Mouse (Mus musculus): ENCODE data around the gene Adamts9. TPM values are rescaled to one million over a fixed set of nuclear protein-coding genes. Genes with fewer than 3 reads are reported as not detected.

Adamts9 gene
- polyA plus RNA-seq, 1 experiment from 2014 or later: 9.3 TPM

DNA sequence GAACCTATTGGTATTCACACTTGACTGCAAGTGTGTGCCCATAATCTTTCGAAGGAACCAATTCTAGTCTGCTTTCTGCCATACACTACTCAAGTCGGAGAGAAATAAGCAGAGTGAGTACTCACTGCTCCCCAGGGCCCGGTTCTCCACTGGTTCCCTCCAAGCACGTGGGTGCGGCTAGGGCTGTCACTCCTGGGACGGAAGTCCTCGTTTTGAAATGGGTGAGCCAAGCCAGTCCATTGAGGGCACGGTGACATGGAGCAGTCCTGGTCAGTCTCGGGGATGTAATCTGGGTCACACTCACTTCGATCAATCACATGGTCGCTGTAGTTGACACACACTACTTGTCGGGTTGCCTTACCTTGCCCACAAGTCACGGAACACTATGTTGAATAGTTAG is 85.5 kb downstream of the Adamts9 start:
- H3K4me2 ChIP-seq (replicated peaks): no peak overlapping the region
- H3K4me3 ChIP-seq: no peak overlapping the region
- H3K36me3 ChIP-seq: 0 out of 2 replicates have a peak, but pooled peaks cover 12% of the 10 kb centered on the region
- H3K27me3 ChIP-seq: no peaks in the 10 kb centered on the region
- no peaks in the 10 kb centered on the region for H3K9me3 ChIP-seq
- ATAC-seq (ENCODE audit: insufficient number of reproducible peaks, insufficient read depth, low FRiP score, low TSS enrichment): 0 out of 2 replicates have a peak, but pooled peaks have one; percentile 41
- 92% methylated on average over 13 of the region's 13 CpGs for WGBS
- H3K27ac ChIP-seq: no peak overlapping the region
- no peak overlapping the region for H3K9ac ChIP-seq
- H3K4me1 ChIP-seq: peaks cover 4% of the 10 kb centered on the region; the same call in 1 of the 2 replicates

- Histone ChIP-seq H3K9ac (no peak overlapping the region), H3K9me3 (no peaks in the 10 kb centered on the region), H3K27me3 (no peaks in the 10 kb centered on the region), H3K36me3 (0 out of 2 replicates have a peak, but pooled peaks cover 6% of the 10 kb centered on the region), H3K4me1 (peaks cover 10% of the 10 kb centered on the region; the same call in 1 of the 2 replicates), H3K27ac (no peak overlapping the region), H3K4me2 (replicated peaks) (no peak overlapping the region), H3K4me3 (no peak overlapping the region)
- 80% methylated on average over 4 of the region's 4 CpGs for WGBS
- ATAC-seq (ENCODE audit: insufficient number of reproducible peaks, insufficient read depth, low FRiP score, low TSS enrichment): no peak
These were observed 88.4 kb downstream of the Adamts9 start for GRCm38 (mm10) chr6:92854873-92855272.

DNA sequence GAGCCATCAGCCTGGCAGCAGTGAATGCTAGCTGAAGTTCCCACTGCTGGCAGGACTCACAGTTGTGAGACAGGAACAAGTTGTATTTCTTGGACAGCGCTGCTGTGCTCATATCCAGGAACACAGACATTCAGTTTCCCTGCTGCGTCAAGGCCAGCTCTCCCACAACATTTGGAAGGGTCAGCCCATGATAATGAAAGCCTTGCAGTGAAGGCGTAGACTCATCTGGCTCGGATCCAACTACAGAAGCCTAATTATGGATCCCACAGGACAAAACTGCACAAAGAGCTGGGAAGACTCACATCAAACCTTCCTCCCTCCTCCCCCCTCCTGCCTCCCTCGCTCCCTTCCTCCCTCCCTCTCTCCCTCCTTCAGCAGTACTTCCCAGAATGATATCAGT is 93.0 kb downstream of the Adamts9 start:
- Histone ChIP-seq H3K27ac (no peak overlapping the region), H3K27me3 (no peaks in the 10 kb centered on the region), H3K36me3 (0 out of 2 replicates have a peak, but pooled peaks cover 7% of the 10 kb centered on the region), H3K9me3 (no peaks in the 10 kb centered on the region), H3K9ac (no peak overlapping the region), H3K4me3 (no peak overlapping the region), H3K4me1 (peaks cover 6% of the 10 kb centered on the region; the same call in 1 of the 2 replicates), H3K4me2 (replicated peaks) (no peak overlapping the region)
- ATAC-seq (ENCODE audit: insufficient number of reproducible peaks, insufficient read depth, low FRiP score, low TSS enrichment): peak; percentile 47; the same call in 1 of the 2 replicates
- WGBS: 48% methylated on average over 5 of the region's 5 CpGs

DNA sequence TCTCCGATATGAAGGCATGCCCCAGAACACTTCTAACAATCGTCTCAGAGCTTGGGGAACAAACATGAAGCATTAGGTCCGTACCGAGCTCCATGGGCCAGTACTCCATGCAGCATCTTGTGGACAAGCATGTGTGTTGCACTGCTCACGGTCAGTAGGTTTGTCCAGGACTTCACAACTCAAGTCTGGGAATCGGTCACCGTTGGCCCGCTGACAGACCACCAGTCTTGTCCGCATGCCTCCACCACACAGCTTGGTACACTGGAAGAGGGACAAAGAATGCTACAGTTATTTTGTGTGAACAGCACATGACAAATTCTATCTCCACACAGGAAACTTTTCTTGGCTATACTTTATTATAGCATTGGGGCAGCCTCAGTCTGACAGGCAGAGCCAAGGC is 94.1 kb downstream of the Adamts9 start:
- ATAC-seq (ENCODE audit: insufficient number of reproducible peaks, insufficient read depth, low FRiP score, low TSS enrichment): no peak
- no peaks in the 10 kb centered on the region for H3K27me3 ChIP-seq
- H3K4me3 ChIP-seq: no peak overlapping the region
- H3K4me1 ChIP-seq: peaks cover 6% of the 10 kb centered on the region; the same call in 1 of the 2 replicates
- no peak overlapping the region for H3K4me2 ChIP-seq (replicated peaks)
- no peaks in the 10 kb centered on the region for H3K9me3 ChIP-seq
- no peak overlapping the region for H3K9ac ChIP-seq
- 96% methylated on average over 9 of the region's 9 CpGs for WGBS
- no peak overlapping the region for H3K27ac ChIP-seq
- 0 out of 2 replicates have a peak, but pooled peaks cover 7% of the 10 kb centered on the region for H3K36me3 ChIP-seq

DNA sequence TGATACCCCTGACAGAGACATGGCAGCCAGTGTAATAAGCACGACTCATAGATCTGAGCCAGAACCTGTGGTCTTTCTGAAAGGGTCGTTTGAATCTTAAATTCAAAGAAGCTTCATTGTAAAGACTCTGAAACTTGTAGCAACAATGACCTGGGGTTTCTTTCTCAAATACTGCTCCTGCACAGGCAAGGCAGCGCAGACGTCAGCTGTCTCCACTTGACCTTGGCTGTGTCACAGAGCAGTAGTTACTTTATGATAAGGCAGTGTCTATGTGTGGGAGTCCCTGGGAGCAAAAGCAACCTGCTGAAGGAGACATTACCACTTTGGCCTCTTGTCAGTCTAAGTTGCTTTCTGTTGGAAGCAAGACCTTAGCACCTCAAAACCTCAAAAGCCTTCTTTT is 96.7 kb downstream of the Adamts9 start:
- Histone ChIP-seq H3K4me3 (no peak overlapping the region), H3K36me3 (0 out of 2 replicates have a peak, but pooled peaks cover 7% of the 10 kb centered on the region), H3K4me2 (replicated peaks) (no peak overlapping the region), H3K9me3 (no peaks in the 10 kb centered on the region), H3K27ac (no peak overlapping the region), H3K9ac (no peak overlapping the region), H3K27me3 (no peaks in the 10 kb centered on the region), H3K4me1 (peaks cover 13% of the 10 kb centered on the region; the same call in 1 of the 2 replicates)
- 70% methylated on average over 4 of the region's 4 CpGs for WGBS
- ATAC-seq (ENCODE audit: insufficient number of reproducible peaks, insufficient read depth, low FRiP score, low TSS enrichment): no peak

- Histone ChIP-seq H3K27me3 (no peaks in the 10 kb centered on the region), H3K4me3 (no peak overlapping the region), H3K9ac (no peak overlapping the region), H3K36me3 (0 out of 2 replicates have a peak, but pooled peaks cover 7% of the 10 kb centered on the region), H3K9me3 (no peaks in the 10 kb centered on the region), H3K4me1 (peaks cover 13% of the 10 kb centered on the region; the same call in 1 of the 2 replicates), H3K27ac (no peak overlapping the region), H3K4me2 (replicated peaks) (no peak overlapping the region)
- no peak for ATAC-seq (ENCODE audit: insufficient number of reproducible peaks, insufficient read depth, low FRiP score, low TSS enrichment)
- 90% methylated on average over 8 of the region's 8 CpGs for WGBS
These were observed 97.4 kb downstream of the Adamts9 start for GRCm38 (mm10) chr6:92845898-92846297.

DNA sequence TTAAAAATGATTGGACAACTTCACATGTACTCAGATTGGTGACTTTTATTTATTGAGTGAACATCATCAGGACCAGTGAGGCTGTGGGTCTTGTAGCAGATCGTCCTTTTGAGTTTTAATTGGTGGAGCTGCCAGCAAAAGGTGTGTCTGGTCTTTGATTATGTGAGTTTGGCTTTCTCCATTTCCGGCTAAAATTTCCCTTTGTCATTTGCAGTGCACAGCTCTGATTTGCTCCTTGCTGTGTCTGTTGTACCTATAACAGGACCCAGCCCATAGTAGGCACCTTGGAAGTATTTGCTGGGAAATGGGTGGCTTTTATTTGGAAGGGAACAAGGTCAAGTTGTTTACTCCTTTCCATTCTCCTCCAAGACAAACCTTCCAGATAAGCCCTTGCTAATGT is 99.8 kb downstream of the Adamts9 start:
- no peak overlapping the region for H3K4me2 ChIP-seq (replicated peaks)
- 84% methylated on average over 2 of the region's 2 CpGs for WGBS
- H3K9me3 ChIP-seq: no peaks in the 10 kb centered on the region
- H3K4me1 ChIP-seq: peaks cover 7% of the 10 kb centered on the region; the same call in 1 of the 2 replicates
- ATAC-seq (ENCODE audit: insufficient number of reproducible peaks, insufficient read depth, low FRiP score, low TSS enrichment): no peak
- H3K4me3 ChIP-seq: no peak overlapping the region
- no peaks in the 10 kb centered on the region for H3K36me3 ChIP-seq
- H3K27me3 ChIP-seq: no peaks in the 10 kb centered on the region
- no peak overlapping the region for H3K9ac ChIP-seq
- no peak overlapping the region for H3K27ac ChIP-seq

DNA sequence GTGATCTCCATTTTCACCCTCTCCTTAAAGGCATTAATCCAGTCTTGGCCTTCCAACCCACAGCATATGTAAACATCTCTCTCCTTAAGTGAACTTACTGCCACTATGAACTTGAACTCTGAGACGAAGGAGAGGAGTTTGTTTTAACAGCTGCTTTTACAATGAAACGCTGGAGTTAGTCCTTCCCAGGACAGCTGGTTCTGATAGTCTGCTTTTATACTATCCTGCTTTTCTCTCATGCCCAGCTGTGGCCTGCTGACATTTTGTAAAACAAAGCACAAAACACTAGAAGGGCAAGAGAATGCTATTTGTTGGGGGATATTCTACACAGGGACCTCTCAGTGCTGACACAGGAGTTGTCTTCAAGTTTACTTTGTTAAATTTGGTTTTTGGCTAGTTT is 101.3 kb downstream of the Adamts9 start:
- no peaks in the 10 kb centered on the region for H3K9me3 ChIP-seq
- no peak overlapping the region for H3K4me3 ChIP-seq
- WGBS: 9% methylated on average over 2 of the region's 2 CpGs
- H3K27me3 ChIP-seq: no peaks in the 10 kb centered on the region
- H3K4me1 ChIP-seq: peaks cover 7% of the 10 kb centered on the region; the same call in 1 of the 2 replicates
- ATAC-seq (ENCODE audit: insufficient number of reproducible peaks, insufficient read depth, low FRiP score, low TSS enrichment): no peak
- H3K36me3 ChIP-seq: no peaks in the 10 kb centered on the region
- no peak overlapping the region for H3K9ac ChIP-seq
- no peak overlapping the region for H3K4me2 ChIP-seq (replicated peaks)
- no peak overlapping the region for H3K27ac ChIP-seq

DNA sequence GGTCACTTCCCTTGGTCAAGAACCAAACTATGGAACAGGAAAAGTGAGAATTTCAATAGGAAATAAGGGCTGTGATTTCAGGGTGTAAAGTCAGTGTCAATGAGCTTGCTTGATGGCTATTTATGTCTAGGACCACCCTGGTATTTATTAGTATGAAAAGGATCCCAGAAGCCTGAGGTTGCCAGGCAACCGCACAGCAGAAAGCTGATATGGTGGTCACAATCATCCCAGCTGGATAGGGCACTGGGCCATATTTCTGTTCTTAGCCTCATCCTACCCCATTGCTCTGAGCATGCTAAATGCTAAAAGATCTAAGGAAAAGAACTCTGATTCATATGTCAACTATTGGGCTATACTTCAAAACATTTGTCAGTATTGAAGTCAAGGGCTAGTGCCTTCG is 112.2 kb downstream of the Adamts9 start:
- H3K9me3 ChIP-seq: no peaks in the 10 kb centered on the region
- H3K36me3 ChIP-seq: no peaks in the 10 kb centered on the region
- no peaks in the 10 kb centered on the region for H3K27me3 ChIP-seq
- no peak overlapping the region for H3K9ac ChIP-seq
- no peak overlapping the region for H3K4me3 ChIP-seq
- H3K27ac ChIP-seq: no peak overlapping the region
- H3K4me2 ChIP-seq (replicated peaks): no peak overlapping the region
- no peak for ATAC-seq (ENCODE audit: insufficient number of reproducible peaks, insufficient read depth, low FRiP score, low TSS enrichment)
- H3K4me1 ChIP-seq: peaks cover 11% of the 10 kb centered on the region
- WGBS: 92% methylated on average over 2 of the region's 2 CpGs

- ATAC-seq (ENCODE audit: insufficient number of reproducible peaks, insufficient read depth, low FRiP score, low TSS enrichment): no peak
- H3K4me2 ChIP-seq (replicated peaks): no peak overlapping the region
- peaks cover 11% of the 10 kb centered on the region for H3K4me1 ChIP-seq
- WGBS: 85% methylated on average over 2 of the region's 2 CpGs
- no peaks in the 10 kb centered on the region for H3K36me3 ChIP-seq
- no peak overlapping the region for H3K4me3 ChIP-seq
- no peaks in the 10 kb centered on the region for H3K27me3 ChIP-seq
- no peaks in the 10 kb centered on the region for H3K9me3 ChIP-seq
- no peak overlapping the region for H3K9ac ChIP-seq
- no peak overlapping the region for H3K27ac ChIP-seq
These were observed 114.1 kb downstream of the Adamts9 start for GRCm38 (mm10) chr6:92829148-92829547.

DNA sequence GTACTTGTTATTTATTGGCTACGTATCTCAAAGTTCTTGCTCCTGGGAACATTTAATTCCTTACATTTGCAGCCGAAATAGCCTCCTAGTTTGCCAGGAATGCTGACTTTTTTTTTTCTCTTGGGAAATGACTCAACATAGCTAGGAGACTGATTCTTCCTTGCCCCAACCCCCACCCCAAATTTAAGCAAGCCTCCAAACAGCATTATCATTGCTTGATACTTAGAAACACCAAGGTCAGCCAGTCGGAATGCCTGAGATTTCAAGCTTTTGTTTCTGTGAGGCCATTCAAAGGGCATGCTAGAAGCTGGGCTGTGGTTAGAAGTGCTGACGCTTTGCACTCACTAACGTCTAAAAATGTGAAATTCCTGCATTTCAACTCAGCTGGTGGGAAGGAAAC is 115.9 kb downstream of the Adamts9 start:
- 0 out of 2 replicates have a peak, but pooled peaks cover 2% of the 10 kb centered on the region for H3K27me3 ChIP-seq
- ATAC-seq (ENCODE audit: insufficient number of reproducible peaks, insufficient read depth, low FRiP score, low TSS enrichment): no peak
- no peak overlapping the region for H3K4me2 ChIP-seq (replicated peaks)
- H3K9me3 ChIP-seq: no peaks in the 10 kb centered on the region
- H3K9ac ChIP-seq: no peak overlapping the region
- H3K4me3 ChIP-seq: no peak overlapping the region
- WGBS: 36% methylated on average over 5 of the region's 5 CpGs
- no peak overlapping the region for H3K27ac ChIP-seq
- no peaks in the 10 kb centered on the region for H3K36me3 ChIP-seq
- H3K4me1 ChIP-seq: peaks cover 11% of the 10 kb centered on the region

DNA sequence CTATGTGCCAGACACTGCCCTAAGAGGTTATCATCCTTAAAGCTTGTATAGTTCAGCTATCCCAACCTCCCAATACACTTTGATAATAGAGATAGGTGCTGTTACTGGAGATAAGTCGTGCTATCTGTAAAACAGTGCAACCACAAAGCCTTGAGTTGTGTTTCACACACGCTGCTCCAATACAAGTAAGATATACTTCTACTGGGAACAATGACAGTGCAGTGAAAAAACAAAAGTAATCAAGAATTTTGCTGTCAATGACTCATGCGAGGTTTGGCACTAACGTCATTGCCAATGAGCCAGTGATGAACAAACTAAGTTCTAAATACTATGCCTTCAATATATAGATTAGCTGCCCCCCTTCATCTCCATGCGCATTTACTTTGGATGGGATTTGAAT is 116.7 kb downstream of the Adamts9 start:
- no peak for ATAC-seq (ENCODE audit: insufficient number of reproducible peaks, insufficient read depth, low FRiP score, low TSS enrichment)
- H3K27ac ChIP-seq: no peak overlapping the region
- H3K4me2 ChIP-seq (replicated peaks): no peak overlapping the region
- H3K4me1 ChIP-seq: peaks cover 11% of the 10 kb centered on the region
- H3K9ac ChIP-seq: no peak overlapping the region
- H3K36me3 ChIP-seq: no peaks in the 10 kb centered on the region
- 85% methylated on average over 5 of the region's 5 CpGs for WGBS
- no peaks in the 10 kb centered on the region for H3K9me3 ChIP-seq
- H3K27me3 ChIP-seq: 0 out of 2 replicates have a peak, but pooled peaks cover 2% of the 10 kb centered on the region
- no peak overlapping the region for H3K4me3 ChIP-seq

Measured in embryonic facial prominence, embryonic 12.5 days (tissue).